Mouse (Mus musculus) megakaryocyte, embryonic 14.5 days (primary cell): ENCODE measurements around the gene Dnaja1.

Experiments
- FLI1 ChIP-seq: IDR thresholded peaks from 2 replicates; pipeline ENCODE4 v1.6.1; 2012; ENCODE audit warnings: low read length, inconsistent platforms, mixed read lengths
- GATA1 ChIP-seq: IDR thresholded peaks from 3 replicates; pipeline ENCODE4 v1.6.1; 2012; ENCODE audit warnings: mixed read lengths, low read length, inconsistent platforms, borderline replicate concordance

DNA sequence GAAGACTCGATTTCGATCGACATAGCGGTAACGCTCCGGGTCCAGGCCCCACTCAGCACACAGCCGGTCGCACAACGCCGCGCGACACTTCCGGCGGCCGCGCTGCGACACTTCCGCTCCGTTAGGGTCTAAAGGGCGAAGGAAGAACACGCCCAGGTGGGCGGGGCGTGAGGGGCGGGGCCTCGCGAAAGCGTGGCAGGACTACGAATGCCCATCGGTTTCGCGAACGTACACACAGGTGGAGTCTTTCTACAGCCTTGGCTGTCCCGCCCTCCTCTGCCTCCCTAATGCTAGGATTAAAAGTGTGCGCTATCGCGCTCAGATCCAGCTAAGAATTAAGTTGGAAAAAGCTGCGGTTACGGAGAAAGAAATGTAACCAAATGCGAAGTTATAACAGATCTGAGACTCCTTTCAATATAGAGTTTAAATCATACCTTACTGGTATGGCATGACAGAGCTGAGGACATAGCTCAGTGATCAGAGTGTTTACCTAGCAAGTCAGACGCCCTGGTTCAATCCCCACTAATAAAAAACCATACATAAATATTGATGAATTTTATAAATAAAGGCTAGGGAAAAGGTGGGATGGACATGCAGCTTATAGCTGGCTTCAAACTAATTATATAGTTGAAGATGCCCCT is 36.0 kb downstream of the Dnaja1 start, which contains the start of gene Smu1:
- TF ChIP-seq GATA1 = no peak
- peak; percentile 89 for TF ChIP-seq FLI1
